Mouse (Mus musculus): ENCODE data around the gene Chn2. TPM values are rescaled to one million over a fixed set of nuclear protein-coding genes. Genes with fewer than 3 reads are reported as not detected.
A peak's percentile ranks its signal among the peaks of the same experiment; 100 is the strongest.

Chn2 gene
- polyA plus RNA-seq, 1 experiment = 5.6 TPM

DNA sequence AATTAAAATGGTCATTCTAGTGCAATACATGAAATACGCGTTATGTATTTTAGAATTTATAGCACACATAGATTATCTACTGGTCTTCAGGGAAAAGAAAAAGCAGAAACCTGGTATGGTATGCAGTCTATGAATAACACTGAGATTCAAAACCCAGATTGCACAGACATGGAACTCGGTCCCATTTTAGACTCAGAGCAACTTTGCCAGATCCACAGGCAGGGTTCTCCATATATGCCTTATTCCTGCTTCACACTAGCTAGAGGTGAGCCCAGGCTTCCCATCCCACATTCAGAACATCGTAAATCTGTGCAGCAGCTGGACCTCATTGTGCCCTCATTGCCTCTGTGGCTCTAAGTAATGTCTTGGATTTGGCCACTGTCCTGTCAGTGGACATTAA is 184.2 kb downstream of the Chn2 start:
- no peak overlapping the region for H3K4me3 ChIP-seq (ENCODE audit: low read depth, low read length)
- no peak overlapping the region for H3K27ac ChIP-seq (ENCODE audit: insufficient read depth, low read length)
- no peaks in the 10 kb centered on the region for H3K36me3 ChIP-seq (ENCODE audit: control insufficient read depth, insufficient read depth, low read length, poor library complexity, severe bottlenecking)
- H3K4me1 ChIP-seq (ENCODE audit: control insufficient read depth, insufficient read depth, low read length) = peaks cover 4% of the 10 kb centered on the region
- TF ChIP-seq CTCF (IDR thresholded peaks at IDR 0.05; ENCODE audit: low read depth, low read length) (no peak), EP300 (IDR thresholded peaks at IDR 0.05; ENCODE audit: insufficient read depth, low read depth, low read length) (no peak), POLR2A (IDR thresholded peaks at IDR 0.05; ENCODE audit: insufficient read depth, low read length) (no peak)
- no peaks in the 10 kb centered on the region for H3K27me3 ChIP-seq (ENCODE audit: control insufficient read depth, insufficient read depth, low read length, poor library complexity, severe bottlenecking)
- H3K9ac ChIP-seq (ENCODE audit: low read depth, poor library complexity, severe bottlenecking) = no peak overlapping the region
- H3K9me3 ChIP-seq (replicated peaks; ENCODE audit: control insufficient read depth, insufficient read depth, low read length, poor library complexity, severe bottlenecking) = no peaks in the 10 kb centered on the region

DNA sequence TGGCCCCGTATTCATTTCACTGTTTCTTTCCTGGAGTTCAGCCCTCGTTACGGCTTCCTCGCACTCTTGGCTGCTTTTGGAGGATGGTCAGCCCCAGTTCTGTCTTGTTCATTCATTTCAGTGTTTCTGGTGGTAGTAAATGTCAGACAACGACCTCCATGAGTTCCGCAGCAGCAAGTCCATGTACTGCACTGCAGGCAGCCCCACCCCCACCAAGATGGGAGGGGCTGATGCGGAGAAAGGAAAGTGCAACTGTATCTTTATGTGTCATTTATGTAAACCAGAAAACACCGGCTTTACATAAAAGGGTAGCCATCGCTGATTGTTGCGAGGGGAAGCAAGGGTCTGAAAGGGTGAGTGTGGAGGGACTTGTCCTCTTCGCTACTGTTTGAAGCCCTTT is 185.0 kb downstream of the Chn2 start:
- no peak overlapping the region for H3K4me3 ChIP-seq (ENCODE audit: low read depth, low read length)
- H3K27ac ChIP-seq (ENCODE audit: insufficient read depth, low read length) = no peak overlapping the region
- no peaks in the 10 kb centered on the region for H3K36me3 ChIP-seq (ENCODE audit: control insufficient read depth, insufficient read depth, low read length, poor library complexity, severe bottlenecking)
- no peaks in the 10 kb centered on the region for H3K27me3 ChIP-seq (ENCODE audit: control insufficient read depth, insufficient read depth, low read length, poor library complexity, severe bottlenecking)
- no peaks in the 10 kb centered on the region for H3K9me3 ChIP-seq (replicated peaks; ENCODE audit: control insufficient read depth, insufficient read depth, low read length, poor library complexity, severe bottlenecking)
- TF ChIP-seq EP300 (IDR thresholded peaks at IDR 0.05; ENCODE audit: insufficient read depth, low read depth, low read length) (no peak), POLR2A (IDR thresholded peaks at IDR 0.05; ENCODE audit: insufficient read depth, low read length) (no peak), CTCF (IDR thresholded peaks at IDR 0.05; ENCODE audit: low read depth, low read length) (no peak)
- H3K4me1 ChIP-seq (ENCODE audit: control insufficient read depth, insufficient read depth, low read length) = peaks cover 4% of the 10 kb centered on the region
- no peak overlapping the region for H3K9ac ChIP-seq (ENCODE audit: low read depth, poor library complexity, severe bottlenecking)

GRCm38 (mm10) chr6:54225327-54225726 is 186.0 kb downstream of the Chn2 start:
- no peak overlapping the region for H3K4me3 ChIP-seq (ENCODE audit: low read depth, low read length)
- no peak for TF ChIP-seq POLR2A (IDR thresholded peaks at IDR 0.05; ENCODE audit: insufficient read depth, low read length)
- TF ChIP-seq CTCF (IDR thresholded peaks at IDR 0.05; ENCODE audit: low read depth, low read length) = peak; percentile 22
- TF ChIP-seq EP300 (IDR thresholded peaks at IDR 0.05; ENCODE audit: insufficient read depth, low read depth, low read length) = no peak
- no peak overlapping the region for H3K27ac ChIP-seq (ENCODE audit: insufficient read depth, low read length)
- no peaks in the 10 kb centered on the region for H3K36me3 ChIP-seq (ENCODE audit: control insufficient read depth, insufficient read depth, low read length, poor library complexity, severe bottlenecking)
- H3K4me1 ChIP-seq (ENCODE audit: control insufficient read depth, insufficient read depth, low read length) = peaks cover 4% of the 10 kb centered on the region
- no peak overlapping the region for H3K9ac ChIP-seq (ENCODE audit: low read depth, poor library complexity, severe bottlenecking)
- no peaks in the 10 kb centered on the region for H3K27me3 ChIP-seq (ENCODE audit: control insufficient read depth, insufficient read depth, low read length, poor library complexity, severe bottlenecking)
- H3K9me3 ChIP-seq (replicated peaks; ENCODE audit: control insufficient read depth, insufficient read depth, low read length, poor library complexity, severe bottlenecking) = no peaks in the 10 kb centered on the region

GRCm38 (mm10) chr6:54227061-54227460 is 187.7 kb downstream of the Chn2 start:
- TF ChIP-seq POLR2A (IDR thresholded peaks at IDR 0.05; ENCODE audit: insufficient read depth, low read length) = no peak
- no peak for TF ChIP-seq CTCF (IDR thresholded peaks at IDR 0.05; ENCODE audit: low read depth, low read length)
- TF ChIP-seq EP300 (IDR thresholded peaks at IDR 0.05; ENCODE audit: insufficient read depth, low read depth, low read length) = no peak
- Histone ChIP-seq H3K9me3 (replicated peaks; ENCODE audit: control insufficient read depth, insufficient read depth, low read length, poor library complexity, severe bottlenecking) (no peaks in the 10 kb centered on the region), H3K36me3 (ENCODE audit: control insufficient read depth, insufficient read depth, low read length, poor library complexity, severe bottlenecking) (no peaks in the 10 kb centered on the region), H3K4me3 (ENCODE audit: low read depth, low read length) (no peak overlapping the region), H3K4me1 (ENCODE audit: control insufficient read depth, insufficient read depth, low read length) (peaks cover 4% of the 10 kb centered on the region), H3K27me3 (ENCODE audit: control insufficient read depth, insufficient read depth, low read length, poor library complexity, severe bottlenecking) (no peaks in the 10 kb centered on the region), H3K9ac (ENCODE audit: low read depth, poor library complexity, severe bottlenecking) (no peak overlapping the region), H3K27ac (ENCODE audit: insufficient read depth, low read length) (no peak overlapping the region)

GRCm38 (mm10) chr6:54228421-54228820 is 189.1 kb downstream of the Chn2 start:
- H3K9me3 ChIP-seq (replicated peaks; ENCODE audit: control insufficient read depth, insufficient read depth, low read length, poor library complexity, severe bottlenecking) = no peaks in the 10 kb centered on the region
- H3K36me3 ChIP-seq (ENCODE audit: control insufficient read depth, insufficient read depth, low read length, poor library complexity, severe bottlenecking) = no peaks in the 10 kb centered on the region
- no peaks in the 10 kb centered on the region for H3K27me3 ChIP-seq (ENCODE audit: control insufficient read depth, insufficient read depth, low read length, poor library complexity, severe bottlenecking)
- no peak overlapping the region for H3K27ac ChIP-seq (ENCODE audit: insufficient read depth, low read length)
- no peak overlapping the region for H3K9ac ChIP-seq (ENCODE audit: low read depth, poor library complexity, severe bottlenecking)
- TF ChIP-seq POLR2A (IDR thresholded peaks at IDR 0.05; ENCODE audit: insufficient read depth, low read length) = no peak
- no peak for TF ChIP-seq CTCF (IDR thresholded peaks at IDR 0.05; ENCODE audit: low read depth, low read length)
- TF ChIP-seq EP300 (IDR thresholded peaks at IDR 0.05; ENCODE audit: insufficient read depth, low read depth, low read length) = no peak
- no peak overlapping the region for H3K4me3 ChIP-seq (ENCODE audit: low read depth, low read length)
- H3K4me1 ChIP-seq (ENCODE audit: control insufficient read depth, insufficient read depth, low read length) = peaks cover 4% of the 10 kb centered on the region

DNA sequence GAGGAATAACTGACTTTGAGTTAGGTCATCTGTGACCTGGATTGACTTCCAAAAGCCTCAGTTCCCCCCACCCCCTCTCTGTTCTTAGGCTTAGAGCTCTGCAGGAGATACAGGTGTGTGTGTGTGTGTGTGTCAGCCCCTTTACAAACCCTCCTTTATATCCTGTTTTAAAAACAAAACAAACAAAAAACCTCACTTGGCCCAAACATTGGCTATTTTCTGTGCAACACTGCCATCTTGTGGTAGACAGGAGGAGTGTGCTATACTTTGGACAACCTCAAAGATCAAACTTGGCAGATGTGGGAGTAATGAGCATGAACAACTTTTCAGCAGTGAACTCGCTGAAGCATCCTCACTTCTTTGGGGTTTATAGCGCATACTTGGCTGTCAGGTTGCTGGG is 189.5 kb downstream of the Chn2 start:
- H3K27ac ChIP-seq (ENCODE audit: insufficient read depth, low read length) = no peak overlapping the region
- no peak for TF ChIP-seq EP300 (IDR thresholded peaks at IDR 0.05; ENCODE audit: insufficient read depth, low read depth, low read length)
- TF ChIP-seq POLR2A (IDR thresholded peaks at IDR 0.05; ENCODE audit: insufficient read depth, low read length) = no peak
- TF ChIP-seq CTCF (IDR thresholded peaks at IDR 0.05; ENCODE audit: low read depth, low read length) = no peak
- no peak overlapping the region for H3K4me3 ChIP-seq (ENCODE audit: low read depth, low read length)
- H3K36me3 ChIP-seq (ENCODE audit: control insufficient read depth, insufficient read depth, low read length, poor library complexity, severe bottlenecking) = no peaks in the 10 kb centered on the region
- no peaks in the 10 kb centered on the region for H3K27me3 ChIP-seq (ENCODE audit: control insufficient read depth, insufficient read depth, low read length, poor library complexity, severe bottlenecking)
- H3K9ac ChIP-seq (ENCODE audit: low read depth, poor library complexity, severe bottlenecking) = no peak overlapping the region
- peaks cover 4% of the 10 kb centered on the region for H3K4me1 ChIP-seq (ENCODE audit: control insufficient read depth, insufficient read depth, low read length)
- H3K9me3 ChIP-seq (replicated peaks; ENCODE audit: control insufficient read depth, insufficient read depth, low read length, poor library complexity, severe bottlenecking) = no peaks in the 10 kb centered on the region
